Mouse (Mus musculus) R1 (cell line): ENCODE measurements around the gene Cilp2.

Experiments
- DNase-seq: peaks from one replicate; pipeline ENCODE4 v3.0.0-alpha.2; 2018; ENCODE audit warnings: low read depth, low spot score

Gene Cilp2

GRCm38 (mm10) chr8:69901484-69902162 lies 14.1 kb upstream of the Cilp2 start:
- peak; percentile 98 for DNase-seq

GRCm38 (mm10) chr8:69900895-69901451 lies 13.5 kb upstream of the Cilp2 start:
- no peak for DNase-seq

GRCm38 (mm10) chr8:69899876-69900275 lies 12.4 kb upstream of the Cilp2 start:
- DNase-seq = no peak

GRCm38 (mm10) chr8:69897857-69898256 lies 10.4 kb upstream of the Cilp2 start:
- DNase-seq = no peak

GRCm38 (mm10) chr8:69895772-69896451 lies 8.4 kb upstream of the Cilp2 start:
- DNase-seq = no peak

GRCm38 (mm10) chr8:69894836-69895332 lies 7.4 kb upstream of the Cilp2 start:
- DNase-seq = peak; percentile 52

GRCm38 (mm10) chr8:69893863-69894262 lies 6.4 kb upstream of the Cilp2 start:
- DNase-seq = peak; percentile 92

GRCm38 (mm10) chr8:69890813-69891241 lies 3.3 kb upstream of the Cilp2 start:
- DNase-seq = peak; percentile 80

GRCm38 (mm10) chr8:69888902-69889301 lies 1.4 kb upstream of the Cilp2 start:
- no peak for DNase-seq

GRCm38 (mm10) chr8:69888244-69888866 lies 868 bp upstream of the Cilp2 start:
- DNase-seq = peak; percentile 31

- DNase-seq = no peak
Measured at GRCm38 (mm10) chr8:69884141-69884540, 3.3 kb downstream of the Cilp2 start.

- peak; percentile 36 for DNase-seq
Measured at GRCm38 (mm10) chr8:69882833-69883600, 4.5 kb downstream of the Cilp2 start.

GRCm38 (mm10) chr8:69882021-69882756 lies 5.3 kb downstream of the Cilp2 start:
- DNase-seq = peak; percentile 71

GRCm38 (mm10) chr8:69881261-69881865 lies 6.1 kb downstream of the Cilp2 start:
- DNase-seq = no peak

- DNase-seq = peak; percentile 29
Measured at GRCm38 (mm10) chr8:69880841-69881240, 6.6 kb downstream of the Cilp2 start.

GRCm38 (mm10) chr8:69879678-69880077 lies 7.8 kb downstream of the Cilp2 start:
- DNase-seq = no peak

GRCm38 (mm10) chr8:69877992-69878391 lies 9.5 kb downstream of the Cilp2 start:
- no peak for DNase-seq

- no peak for DNase-seq
Measured at GRCm38 (mm10) chr8:69877396-69877795, 10.1 kb downstream of the Cilp2 start.

GRCm38 (mm10) chr8:69876967-69877366 lies 10.5 kb downstream of the Cilp2 start:
- no peak for DNase-seq

- DNase-seq = no peak
Measured at GRCm38 (mm10) chr8:69876097-69876496, 11.4 kb downstream of the Cilp2 start.
